Mouse (Mus musculus): ENCODE measurements around the gene Wipi1. TPM values are rescaled to one million over a fixed set of nuclear protein-coding genes. Genes with fewer than 3 reads are reported as not detected.

Gene Wipi1
- polyA plus RNA-seq, 1 experiment from 2014 or later, result 46.4 TPM

- peaks cover 14% of the 10 kb centered on the region for H3K4me1 ChIP-seq (replicated peaks; ENCODE audit: control insufficient read depth, insufficient read depth, low read length)
- 54% methylated on average over 11 of the region's 11 CpGs for WGBS
- H3K4me2 ChIP-seq (ENCODE audit: low read depth, low read length), result no peak overlapping the region
- ATAC-seq (ENCODE audit: low read depth), result no peak
- H3K9ac ChIP-seq (ENCODE audit: low read length), result no peak overlapping the region
- no peak overlapping the region for H3K27ac ChIP-seq (ENCODE audit: low read length)
- H3K9me3 ChIP-seq (ENCODE audit: control insufficient read depth, low read length), result no peaks in the 10 kb centered on the region
- no peak overlapping the region for H3K4me3 ChIP-seq (ENCODE audit: low read length)
- no peaks in the 10 kb centered on the region for H3K36me3 ChIP-seq (ENCODE audit: control insufficient read depth, insufficient read depth, low read length)
- H3K27me3 ChIP-seq (ENCODE audit: control insufficient read depth, insufficient read depth, low read depth, low read length), result no peaks in the 10 kb centered on the region
Observed at GRCm38 (mm10) chr11:109557419-109557818, 54.3 kb downstream of the Wipi1 start.

GRCm38 (mm10) chr11:109556130-109556529, 55.6 kb downstream of the Wipi1 start:
- no peaks in the 10 kb centered on the region for H3K9me3 ChIP-seq (ENCODE audit: control insufficient read depth, low read length)
- H3K4me1 ChIP-seq (replicated peaks; ENCODE audit: control insufficient read depth, insufficient read depth, low read length), result peaks cover 11% of the 10 kb centered on the region
- no peak for ATAC-seq (ENCODE audit: low read depth)
- no peak overlapping the region for H3K9ac ChIP-seq (ENCODE audit: low read length)
- H3K4me3 ChIP-seq (ENCODE audit: low read length), result no peak overlapping the region
- no peaks in the 10 kb centered on the region for H3K27me3 ChIP-seq (ENCODE audit: control insufficient read depth, insufficient read depth, low read depth, low read length)
- H3K36me3 ChIP-seq (ENCODE audit: control insufficient read depth, insufficient read depth, low read length), result no peaks in the 10 kb centered on the region
- 81% methylated on average over 6 of the region's 6 CpGs for WGBS
- no peak overlapping the region for H3K27ac ChIP-seq (ENCODE audit: low read length)
- H3K4me2 ChIP-seq (ENCODE audit: low read depth, low read length), result no peak overlapping the region

- 29% methylated on average over 3 of the region's 3 CpGs for WGBS
- H3K4me1 ChIP-seq (replicated peaks; ENCODE audit: control insufficient read depth, insufficient read depth, low read length), result peaks cover 4% of the 10 kb centered on the region; the same call in 1 of the 2 replicates
- peak; percentile 75 for ATAC-seq (ENCODE audit: low read depth)
Observed at GRCm38 (mm10) chr11:109554443-109554842, 57.3 kb downstream of the Wipi1 start.

GRCm38 (mm10) chr11:109553921-109554320, 57.8 kb downstream of the Wipi1 start:
- Histone ChIP-seq H3K4me1 (replicated peaks; ENCODE audit: control insufficient read depth, insufficient read depth, low read length) (peaks cover 4% of the 10 kb centered on the region; the same call in 1 of the 2 replicates), H3K9ac (ENCODE audit: low read length) (no peak overlapping the region), H3K27me3 (ENCODE audit: control insufficient read depth, insufficient read depth, low read depth, low read length) (no peaks in the 10 kb centered on the region), H3K27ac (ENCODE audit: low read length) (no peak overlapping the region), H3K4me2 (ENCODE audit: low read depth, low read length) (no peak overlapping the region), H3K4me3 (ENCODE audit: low read length) (no peak overlapping the region), H3K36me3 (ENCODE audit: control insufficient read depth, insufficient read depth, low read length) (no peaks in the 10 kb centered on the region), H3K9me3 (ENCODE audit: control insufficient read depth, low read length) (no peaks in the 10 kb centered on the region)
- WGBS, result 56% methylated on average over 4 of the region's 4 CpGs
- ATAC-seq (ENCODE audit: low read depth), result no peak

More at GRCm38 (mm10) chr11:109554443-109554842, 57.3 kb downstream of the Wipi1 start:
- Histone ChIP-seq H3K9me3 (ENCODE audit: control insufficient read depth, low read length) (no peaks in the 10 kb centered on the region), H3K9ac (ENCODE audit: low read length) (no peak overlapping the region), H3K4me2 (ENCODE audit: low read depth, low read length) (no peak overlapping the region), H3K27me3 (ENCODE audit: control insufficient read depth, insufficient read depth, low read depth, low read length) (no peaks in the 10 kb centered on the region), H3K4me3 (ENCODE audit: low read length) (no peak overlapping the region), H3K36me3 (ENCODE audit: control insufficient read depth, insufficient read depth, low read length) (no peaks in the 10 kb centered on the region), H3K27ac (ENCODE audit: low read length) (0 out of 2 replicates have a peak overlapping the region, but pooled peaks have one; percentile 21)

GRCm38 (mm10) chr11:109549599-109550290, 62.0 kb downstream of the Wipi1 start:
- WGBS, result 49% methylated on average over 5 of the region's 5 CpGs
- ATAC-seq (ENCODE audit: low read depth), result no peak; the same call in 1 of the 2 replicates
- no peak overlapping the region for H3K9ac ChIP-seq (ENCODE audit: low read length)
- H3K9me3 ChIP-seq (ENCODE audit: control insufficient read depth, low read length), result no peaks in the 10 kb centered on the region
- no peak overlapping the region for H3K27ac ChIP-seq (ENCODE audit: low read length)
- no peak overlapping the region for H3K4me2 ChIP-seq (ENCODE audit: low read depth, low read length)
- H3K4me3 ChIP-seq (ENCODE audit: low read length), result no peak overlapping the region
- no peaks in the 10 kb centered on the region for H3K36me3 ChIP-seq (ENCODE audit: control insufficient read depth, insufficient read depth, low read length)
- peaks cover 20% of the 10 kb centered on the region for H3K4me1 ChIP-seq (replicated peaks; ENCODE audit: control insufficient read depth, insufficient read depth, low read length)
- no peaks in the 10 kb centered on the region for H3K27me3 ChIP-seq (ENCODE audit: control insufficient read depth, insufficient read depth, low read depth, low read length)

GRCm38 (mm10) chr11:109547652-109548051, 64.1 kb downstream of the Wipi1 start:
- no peak overlapping the region for H3K27ac ChIP-seq (ENCODE audit: low read length)
- H3K9ac ChIP-seq (ENCODE audit: low read length), result no peak overlapping the region
- H3K36me3 ChIP-seq (ENCODE audit: control insufficient read depth, insufficient read depth, low read length), result no peaks in the 10 kb centered on the region
- peaks cover 16% of the 10 kb centered on the region for H3K4me1 ChIP-seq (replicated peaks; ENCODE audit: control insufficient read depth, insufficient read depth, low read length)
- ATAC-seq (ENCODE audit: low read depth), result no peak
- no peaks in the 10 kb centered on the region for H3K9me3 ChIP-seq (ENCODE audit: control insufficient read depth, low read length)
- H3K4me2 ChIP-seq (ENCODE audit: low read depth, low read length), result no peak overlapping the region
- no peak overlapping the region for H3K4me3 ChIP-seq (ENCODE audit: low read length)
- no peaks in the 10 kb centered on the region for H3K27me3 ChIP-seq (ENCODE audit: control insufficient read depth, insufficient read depth, low read depth, low read length)
- WGBS, result 92% methylated on average over 1 of the region's 1 CpGs

GRCm38 (mm10) chr11:109546305-109547001, 65.3 kb downstream of the Wipi1 start:
- Histone ChIP-seq H3K36me3 (ENCODE audit: control insufficient read depth, insufficient read depth, low read length) (no peaks in the 10 kb centered on the region), H3K9ac (ENCODE audit: low read length) (no peak overlapping the region), H3K4me3 (ENCODE audit: low read length) (no peak overlapping the region), H3K4me1 (replicated peaks; ENCODE audit: control insufficient read depth, insufficient read depth, low read length) (peaks cover 16% of the 10 kb centered on the region), H3K27me3 (ENCODE audit: control insufficient read depth, insufficient read depth, low read depth, low read length) (no peaks in the 10 kb centered on the region), H3K9me3 (ENCODE audit: control insufficient read depth, low read length) (no peaks in the 10 kb centered on the region), H3K27ac (ENCODE audit: low read length) (no peak overlapping the region), H3K4me2 (ENCODE audit: low read depth, low read length) (peak overlapping the region; percentile 25; the same call in 1 of the 2 replicates)
- WGBS, result 21% methylated on average over 16 of the region's 16 CpGs
- peak; percentile 39 for ATAC-seq (ENCODE audit: low read depth)

- no peaks in the 10 kb centered on the region for H3K36me3 ChIP-seq (ENCODE audit: control insufficient read depth, insufficient read depth, low read length)
- no peaks in the 10 kb centered on the region for H3K27me3 ChIP-seq (ENCODE audit: control insufficient read depth, insufficient read depth, low read depth, low read length)
- H3K4me1 ChIP-seq (replicated peaks; ENCODE audit: control insufficient read depth, insufficient read depth, low read length), result peaks cover 16% of the 10 kb centered on the region
- H3K27ac ChIP-seq (ENCODE audit: low read length), result no peak overlapping the region
- no peak for ATAC-seq (ENCODE audit: low read depth)
- no peak overlapping the region for H3K4me3 ChIP-seq (ENCODE audit: low read length)
- no peaks in the 10 kb centered on the region for H3K9me3 ChIP-seq (ENCODE audit: control insufficient read depth, low read length)
- 23% methylated on average over 12 of the region's 12 CpGs for WGBS
- H3K9ac ChIP-seq (ENCODE audit: low read length), result no peak overlapping the region
- no peak overlapping the region; the same call in 1 of the 2 replicates for H3K4me2 ChIP-seq (ENCODE audit: low read depth, low read length)
Observed at GRCm38 (mm10) chr11:109545700-109546143, 66.0 kb downstream of the Wipi1 start.

GRCm38 (mm10) chr11:109545265-109545664, 66.5 kb downstream of the Wipi1 start:
- WGBS, result 34% methylated on average over 7 of the region's 7 CpGs
- Histone ChIP-seq H3K9ac (ENCODE audit: low read length) (no peak overlapping the region), H3K9me3 (ENCODE audit: control insufficient read depth, low read length) (no peaks in the 10 kb centered on the region), H3K27ac (ENCODE audit: low read length) (no peak overlapping the region), H3K4me2 (ENCODE audit: low read depth, low read length) (no peak overlapping the region), H3K4me3 (ENCODE audit: low read length) (no peak overlapping the region), H3K27me3 (ENCODE audit: control insufficient read depth, insufficient read depth, low read depth, low read length) (no peaks in the 10 kb centered on the region), H3K36me3 (ENCODE audit: control insufficient read depth, insufficient read depth, low read length) (no peaks in the 10 kb centered on the region), H3K4me1 (replicated peaks; ENCODE audit: control insufficient read depth, insufficient read depth, low read length) (peaks cover 16% of the 10 kb centered on the region)
- no peak for ATAC-seq (ENCODE audit: low read depth)

All from lung, embryonic 16.5 days (tissue).